Mouse (Mus musculus): ENCODE data around the gene D3Ertd254e. TPM values are rescaled to one million over a fixed set of nuclear protein-coding genes. Genes with fewer than 3 reads are reported as not detected.
"Not testable (repeated sequence)": the region's sequence is repeated elsewhere in the genome, so short reads cannot be mapped to it uniquely, and the experiment has no call there.

D3Ertd254e gene
- total RNA-seq (2021) = 1 to 10 TPM; 3.6 to 3.8 TPM
- long read RNA-seq, experiment 1 = 0 reads
- long read RNA-seq, experiment 2, full-length matches to known transcripts = 2 of 2 reads
- long read RNA-seq, experiment 2, partial matches to known transcripts = 0 of 2 reads
- long read RNA-seq, experiment 2, other reads (novel, unspliced or antisense) = 0 of 2 reads

GRCm38 (mm10) chr3:36150934-36151686 lies at the start of gene D3Ertd254e:
Gene D3Ertd254e (plus strand): TSS chr3:36151017.
- DNase-seq = peak; percentile 92 to 95

DNA sequence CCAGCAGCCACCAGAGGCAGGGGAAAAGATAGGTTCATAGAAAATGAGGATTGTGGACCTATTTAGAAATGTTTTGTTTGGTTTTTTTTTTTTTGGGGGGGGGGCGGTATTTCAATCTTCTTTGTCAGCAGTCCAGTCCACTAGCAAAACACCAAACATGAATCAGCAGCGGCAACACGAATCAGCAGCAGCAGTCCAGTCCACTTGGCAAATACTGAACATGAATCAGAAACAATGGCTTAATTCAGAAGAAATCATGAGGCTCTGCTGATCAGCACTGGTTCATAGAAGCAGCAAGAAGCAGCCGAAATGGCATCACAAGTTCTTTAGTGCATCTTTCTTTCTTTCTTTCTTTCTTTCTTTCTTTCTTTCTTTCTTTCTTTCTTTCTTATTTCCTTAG lies 34.7 kb upstream of the D3Ertd254e start:
- DNase-seq = no peak

GRCm38 (mm10) chr3:36119684-36120548 lies 30.9 kb upstream of the D3Ertd254e start:
- no peak for DNase-seq

DNA sequence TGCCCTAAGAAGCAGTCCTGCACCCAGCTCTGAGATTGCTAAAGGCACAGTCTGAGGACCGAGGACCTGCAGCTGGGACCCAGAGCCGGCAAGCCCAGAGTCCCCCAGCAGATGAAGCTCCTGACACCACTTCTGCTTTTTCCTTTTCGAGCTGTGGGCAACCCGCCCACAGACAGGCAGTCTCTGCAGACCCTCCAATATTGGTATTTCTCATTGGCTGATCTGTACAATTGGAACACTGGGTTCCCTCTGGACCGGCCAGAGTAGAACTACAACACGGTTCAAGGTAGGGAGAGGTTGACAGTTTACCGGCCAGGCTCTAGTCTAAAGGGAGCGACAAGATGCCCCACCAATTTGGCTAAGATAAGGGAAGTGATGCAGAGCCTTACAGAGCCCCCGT lies 24.6 kb upstream of the D3Ertd254e start:
- not testable (repeated sequence) for DNase-seq

DNA sequence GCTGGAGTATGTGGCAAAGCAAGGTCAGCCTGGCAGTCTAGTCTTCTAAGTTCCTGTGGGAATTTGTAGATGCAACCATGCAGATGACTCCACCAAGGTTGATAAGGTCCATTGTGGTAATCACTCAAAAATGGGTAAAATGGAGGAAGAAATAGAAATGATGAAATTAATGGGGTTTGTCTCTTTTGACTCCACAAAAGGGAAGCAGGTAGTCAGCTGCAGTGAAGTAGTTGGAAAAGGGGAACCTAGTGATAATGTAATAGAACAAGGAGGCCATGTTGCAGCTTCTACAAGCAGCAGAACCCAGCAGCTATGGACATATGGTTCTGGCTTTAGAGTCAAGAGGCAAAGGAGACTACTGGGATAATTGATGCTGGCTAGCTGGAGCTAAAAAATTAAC lies 14.7 kb upstream of the D3Ertd254e start:
- DNase-seq = no peak

GRCm38 (mm10) chr3:36137560-36137959 lies 13.3 kb upstream of the D3Ertd254e start:
- no peak for DNase-seq

DNA sequence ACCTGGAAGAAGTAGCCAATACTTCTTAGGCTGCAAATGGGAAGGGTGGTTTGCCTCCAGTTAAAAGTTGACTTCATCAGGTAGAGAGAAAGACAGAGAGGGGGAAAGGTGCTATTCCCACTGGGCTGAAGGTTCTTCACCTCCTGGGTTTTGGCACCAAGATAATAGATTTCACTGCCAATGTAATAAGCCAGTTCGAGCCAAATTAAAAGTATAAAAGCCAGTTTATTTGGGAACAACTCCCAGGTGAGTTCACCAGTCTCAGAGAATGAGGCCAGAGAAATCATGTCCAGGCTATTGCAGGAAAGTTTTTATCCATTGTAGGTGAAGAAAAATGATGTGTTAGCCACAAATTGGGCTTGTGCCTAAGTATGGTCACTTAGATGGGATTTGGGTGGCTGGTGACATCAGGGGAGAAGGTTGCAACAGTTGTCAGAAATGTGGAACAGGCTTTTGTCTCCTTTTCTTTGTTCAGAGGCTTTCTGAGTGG lies 12.6 kb upstream of the D3Ertd254e start:
- no peak for DNase-seq

- DNase-seq = no peak
Observed at GRCm38 (mm10) chr3:36138996-36139395, 11.8 kb upstream of the D3Ertd254e start.

DNA sequence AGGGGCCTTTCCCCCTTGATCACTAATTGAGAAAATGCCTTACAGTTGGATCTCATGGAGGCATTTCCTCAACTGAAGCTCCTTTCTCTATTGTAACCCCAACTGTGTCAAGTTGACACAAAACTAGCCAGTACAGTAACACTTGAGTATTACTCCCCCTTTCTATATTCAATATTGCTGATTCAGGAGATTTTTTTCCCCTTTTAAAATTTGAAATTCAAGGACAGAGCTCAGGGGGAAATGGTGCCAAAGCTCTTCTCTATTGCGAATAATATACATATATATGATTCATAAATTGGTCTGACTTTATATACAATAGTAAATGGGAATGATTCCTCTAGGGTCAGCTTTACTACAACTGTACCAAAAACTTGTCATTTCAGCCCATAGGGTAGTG lies 282 bp upstream of the D3Ertd254e start:
- DNase-seq = no peak

DNA sequence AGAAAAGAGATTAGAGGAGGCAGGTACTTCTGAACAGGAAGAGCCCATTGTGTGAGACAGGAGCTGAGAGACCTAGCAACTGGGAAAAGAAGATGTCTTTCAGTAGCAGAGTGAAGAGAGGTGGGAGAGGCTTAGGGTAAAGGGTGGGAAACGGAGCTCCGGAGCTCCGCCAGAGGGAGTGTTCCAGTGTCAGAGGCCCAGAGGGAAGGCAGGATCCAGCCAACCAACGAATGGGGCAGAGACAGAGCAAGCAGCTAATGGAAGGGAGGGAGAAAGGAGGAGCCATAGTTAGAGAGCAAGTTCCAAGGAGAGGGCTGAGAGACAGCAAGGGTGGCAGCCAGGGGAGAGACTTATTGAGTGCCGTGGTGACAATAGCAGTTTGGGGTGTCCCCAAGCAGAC lies 4.5 kb downstream of the D3Ertd254e start:
- DNase-seq = no peak

- no peak for DNase-seq
Observed at GRCm38 (mm10) chr3:36170670-36171210, 19.9 kb downstream of the D3Ertd254e start.

GRCm38 (mm10) chr3:36171348-36171747 lies 20.5 kb downstream of the D3Ertd254e start:
- DNase-seq = no peak

DNA sequence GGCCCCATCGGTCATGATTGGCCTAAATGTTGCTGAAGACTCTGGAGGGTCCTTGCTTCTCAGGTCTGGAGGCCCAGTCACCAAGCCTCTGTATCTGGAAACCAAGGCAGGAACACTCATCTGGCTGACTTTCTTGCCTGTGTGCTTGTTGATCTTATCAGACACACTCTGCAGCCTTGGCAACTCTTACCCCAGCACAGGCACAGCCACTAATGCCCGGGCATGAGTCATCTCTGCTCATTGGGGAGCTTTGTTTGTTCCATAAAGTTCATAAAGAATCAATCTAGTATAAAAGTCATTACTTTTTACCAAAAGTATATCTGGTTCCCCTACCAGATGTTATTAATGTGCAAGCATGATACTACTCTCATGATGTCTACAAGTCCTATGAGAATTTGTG lies 22.9 kb downstream of the D3Ertd254e start:
- DNase-seq = peak in 1 of 2 experiments; percentile 20

DNA sequence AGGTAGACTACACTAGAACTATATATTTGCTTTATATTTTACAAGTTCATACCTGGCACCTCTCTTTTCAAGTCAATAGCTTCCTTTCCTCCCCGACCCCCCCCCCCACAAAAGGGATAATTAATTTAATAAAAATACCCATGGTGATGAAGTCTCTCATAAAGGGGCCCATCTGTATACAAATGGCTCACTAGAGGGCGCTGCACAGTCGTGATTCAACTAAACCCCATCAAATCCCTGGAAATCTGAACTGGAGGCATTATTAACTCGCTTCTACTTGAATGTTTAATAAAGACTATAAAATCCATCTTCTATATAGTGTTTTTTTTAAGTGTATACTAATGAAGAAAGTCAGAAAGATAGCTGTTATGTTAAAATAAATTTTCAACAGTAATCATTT lies 30.7 kb downstream of the D3Ertd254e start:
- DNase-seq = peak; percentile 14 to 73

DNA sequence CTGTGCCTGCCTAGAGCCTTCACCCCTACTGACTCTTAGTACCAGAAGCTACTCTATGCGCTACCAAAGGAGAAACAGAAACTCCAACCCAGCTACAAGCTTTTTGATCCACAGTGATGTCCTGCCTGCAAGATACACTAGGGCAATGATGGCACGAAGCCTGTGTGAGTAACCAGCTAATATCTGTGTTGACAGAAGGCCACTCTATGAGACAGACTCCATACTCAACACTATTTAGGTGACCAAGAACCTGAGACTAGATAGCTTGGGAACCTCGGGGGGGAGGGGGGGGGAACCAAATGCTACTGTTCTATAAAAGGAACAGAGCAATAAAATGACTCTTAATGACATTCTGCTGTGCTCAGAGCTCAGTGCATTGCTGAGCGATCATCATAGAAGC lies 35.7 kb downstream of the D3Ertd254e start:
- DNase-seq = no peak

- no peak for DNase-seq
Observed at GRCm38 (mm10) chr3:36189243-36189642, 38.4 kb downstream of the D3Ertd254e start.

GRCm38 (mm10) chr3:36201098-36201497 lies 50.3 kb downstream of the D3Ertd254e start:
- no peak for DNase-seq

DNA sequence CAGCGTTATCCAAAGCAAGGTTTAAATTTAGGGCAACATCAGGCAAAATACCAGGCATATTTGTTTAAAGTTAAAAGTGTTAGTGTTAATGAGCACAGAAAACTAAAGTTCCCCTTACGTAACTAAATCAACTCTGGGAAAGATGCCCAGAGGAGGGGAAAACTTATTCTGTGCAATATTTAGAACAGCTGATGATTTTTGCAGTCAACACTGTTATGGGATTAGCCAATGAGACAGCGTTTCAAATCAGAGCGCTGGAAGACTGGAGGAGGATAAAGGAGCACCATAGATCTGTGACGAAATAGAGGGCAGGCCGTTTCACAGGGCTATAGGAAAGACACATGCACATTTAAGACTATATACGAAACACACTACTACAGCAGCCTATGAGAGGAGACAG lies 52.1 kb downstream of the D3Ertd254e start:
- DNase-seq = peak in 1 of 2 experiments; percentile 7

DNA sequence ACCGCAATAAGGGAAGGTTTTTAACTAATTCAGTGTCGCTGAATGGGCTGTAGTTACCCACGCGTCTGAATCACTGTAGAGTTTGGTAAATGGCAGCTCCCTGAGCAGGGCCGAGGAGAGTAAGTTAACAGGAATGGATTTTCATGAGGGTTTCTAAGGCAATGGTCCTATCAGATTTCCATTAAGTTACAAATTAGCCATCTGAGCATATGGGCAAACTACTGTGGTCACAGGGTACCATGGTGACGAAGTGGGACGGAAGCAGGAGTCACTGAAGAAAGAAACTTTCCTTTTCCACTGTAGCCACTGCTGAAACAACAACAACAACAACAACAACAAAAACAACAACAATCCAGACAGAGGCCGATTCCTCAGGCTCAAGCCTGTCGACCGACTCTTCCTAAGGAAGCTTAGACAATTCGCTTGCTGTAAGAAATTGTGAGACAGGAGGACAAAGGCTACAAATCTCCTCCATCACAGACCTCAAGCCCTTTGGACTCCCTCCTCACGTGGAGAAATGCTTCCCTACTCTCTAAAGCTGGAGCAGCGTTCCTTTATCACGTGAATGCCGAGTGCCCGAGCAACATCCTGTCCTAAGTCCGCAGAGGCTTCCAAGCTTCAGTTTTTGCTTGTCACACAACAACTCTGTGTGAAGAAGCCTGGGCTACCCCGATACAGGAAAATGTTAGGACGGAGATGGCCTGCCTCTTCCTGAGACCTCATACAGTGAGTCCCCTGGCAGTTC lies 56.9 kb downstream of the D3Ertd254e start:
- DNase-seq = no peak

DNA sequence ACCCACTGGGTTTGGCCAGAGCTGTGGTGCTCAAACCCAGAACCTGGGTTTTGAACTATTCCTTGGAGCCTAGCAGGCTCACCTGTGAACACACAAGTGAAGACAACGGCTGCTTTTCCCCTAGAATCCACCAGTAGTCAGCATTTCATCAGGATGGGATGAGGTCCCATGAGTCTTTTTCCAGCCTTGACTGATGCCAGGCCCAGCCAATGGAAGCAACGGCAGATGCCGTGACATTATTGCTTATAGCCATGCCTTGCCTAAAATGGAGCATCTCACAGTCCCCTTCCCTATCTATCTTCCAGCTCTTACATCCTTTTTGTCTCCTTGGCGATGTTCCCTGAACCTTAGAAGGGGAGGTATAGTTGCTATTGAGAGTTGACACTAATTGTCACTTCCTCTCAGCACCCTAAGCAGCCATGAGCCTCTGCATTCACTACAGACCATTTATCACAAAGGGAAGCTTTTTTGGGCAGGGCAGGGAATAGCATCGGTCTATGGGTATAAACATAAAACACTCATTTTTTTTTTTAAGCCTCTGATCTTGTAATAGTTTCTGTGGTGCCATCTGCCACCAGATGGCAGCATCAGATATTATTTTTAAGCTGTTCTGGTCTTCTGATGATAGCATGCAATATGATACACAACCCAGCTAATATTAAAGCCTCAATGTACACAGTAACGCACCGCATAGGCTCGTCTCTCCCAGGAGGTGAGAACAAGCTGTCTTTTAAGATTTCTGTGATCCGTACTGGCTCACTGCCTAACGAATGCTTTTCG lies 59.1 kb downstream of the D3Ertd254e start:
- DNase-seq = peak; percentile 17 to 61

GRCm38 (mm10) chr3:36210939-36211338 lies 60.1 kb downstream of the D3Ertd254e start:
- DNase-seq = no peak
